In the genomic region with DNA sequence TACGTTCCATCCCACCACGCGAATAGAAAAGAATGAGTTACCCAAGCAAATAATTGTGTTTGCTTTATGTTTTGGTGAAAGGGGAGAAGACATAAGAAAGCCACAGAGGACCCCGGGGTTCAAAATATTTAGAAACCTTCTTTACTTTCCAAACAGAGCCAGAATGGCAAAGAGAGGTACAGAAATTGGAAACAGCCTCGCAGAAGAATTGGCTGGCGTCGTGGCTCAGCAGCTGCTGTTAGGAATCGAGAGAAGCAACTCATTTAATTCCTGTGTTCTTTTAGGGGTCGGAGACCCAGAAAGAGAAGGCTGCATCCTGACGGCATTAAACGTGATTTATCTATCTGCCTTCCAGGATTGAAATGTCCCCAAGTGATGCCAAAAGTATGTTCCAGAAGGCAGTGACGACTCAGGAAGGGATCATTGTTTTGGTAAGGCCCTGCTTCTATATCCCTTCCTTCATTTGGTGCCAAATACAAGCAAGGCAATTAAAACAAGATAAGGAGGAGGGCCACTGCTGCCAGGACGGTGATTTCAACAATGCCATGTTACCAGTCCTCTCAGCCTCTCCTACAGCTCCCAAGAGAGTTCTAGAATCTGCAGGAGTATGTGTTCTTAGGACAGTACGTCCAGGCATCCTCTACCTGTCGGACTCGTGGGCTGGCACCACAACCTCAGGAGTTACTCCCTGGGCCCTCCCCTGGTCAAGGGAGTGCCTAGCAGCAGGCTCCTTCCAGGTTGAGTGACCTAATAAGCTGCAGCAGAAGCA, we compare ENCODE assay signal across 17 mouse cellular contexts.
DNase-seq lines count a peak whose midpoint lies in the region; ATAC-seq and TF ChIP-seq lines count a peak whose summit lies in the region.
"Had no signal": no experiment of that assay in that cellular context is flagged by ENCODE, and none has a peak within 500 bp of the region (broad histone marks: within the 10 kb centered on the region; RNA-seq: fewer than 3 reads in every experiment).

No protein-coding gene starts in this region.

- H3K4me3 ChIP-seq in heart, postnatal 0 days (ENCODE audit: low read depth, low read length) = no peak overlapping the region
- H3K4me3 ChIP-seq in embryonic facial prominence, embryonic 13.5 days = no peak overlapping the region
- no peak overlapping the region for H3K4me3 ChIP-seq in lung, postnatal 0 days (ENCODE audit: low read depth, low read length)
- H3K4me3 ChIP-seq: gastrocnemius, adult 2 months; heart, adult 2 months; intestine, embryonic 15.5 days; liver, embryonic 13.5 days; midbrain, embryonic 13.5 days had no signal

- H3K36me3 ChIP-seq in heart, postnatal 0 days (replicated peaks; ENCODE audit: control insufficient read depth, insufficient read depth, low read length) = no peaks in the 10 kb centered on the region
- no peaks in the 10 kb centered on the region for H3K36me3 ChIP-seq in embryonic facial prominence, embryonic 13.5 days
- H3K36me3 ChIP-seq in lung, postnatal 0 days (ENCODE audit: insufficient read depth, low read length) = no peaks in the 10 kb centered on the region
- H3K36me3 ChIP-seq: intestine, embryonic 15.5 days; liver, embryonic 13.5 days; midbrain, embryonic 13.5 days had no signal

- no peak for TF ChIP-seq CTCF in heart, postnatal 0 days (IDR thresholded peaks at IDR 0.05; ENCODE audit: low read depth)
- TF ChIP-seq CTCF in brain, embryonic 14.5 days (IDR thresholded peaks at IDR 0.05; ENCODE audit: borderline replicate concordance, extremely low read depth, insufficient read depth, insufficient read length) = no peak
- 0 out of 2 replicates have a peak, but pooled peaks have one; percentile 10 for TF ChIP-seq CTCF in lung, postnatal 0 days (IDR thresholded peaks at IDR 0.05)

- no peaks in the 10 kb centered on the region for H3K27me3 ChIP-seq in heart, postnatal 0 days (ENCODE audit: control insufficient read depth, insufficient read depth, low read length)
- H3K27me3 ChIP-seq in embryonic facial prominence, embryonic 13.5 days = no peaks in the 10 kb centered on the region
- H3K27me3 ChIP-seq in lung, postnatal 0 days (replicated peaks; ENCODE audit: insufficient read depth, low read length) = no peaks in the 10 kb centered on the region
- H3K27me3 ChIP-seq: intestine, embryonic 15.5 days; liver, embryonic 13.5 days had no signal

- intact Hi-C loops in gastrocnemius, postnatal 36 days (cut with DNase I) = no loop called here

- peak; percentile 30; the same call in 1 of the 2 replicates for ATAC-seq in heart, postnatal 0 days (ENCODE audit: insufficient read depth, low read depth)
- ATAC-seq in embryonic facial prominence, embryonic 13.5 days (ENCODE audit: insufficient number of reproducible peaks, insufficient read depth, low FRiP score, low TSS enrichment, low read depth) = no peak
- ATAC-seq in lung, postnatal 0 days = peak; percentile 74
- ATAC-seq in erythroid progenitor cell, adult 5-6 weeks (replicated peaks; ENCODE audit: low FRiP score, poor library complexity, severe bottlenecking) = no peak
- ATAC-seq: intestine, embryonic 15.5 days; midbrain, embryonic 13.5 days had no signal

- no peak overlapping the region for H3K27ac ChIP-seq in heart, postnatal 0 days (ENCODE audit: low read depth)
- no peak overlapping the region for H3K27ac ChIP-seq in embryonic facial prominence, embryonic 13.5 days
- H3K27ac ChIP-seq in lung, postnatal 0 days (ENCODE audit: low read length) = peak overlapping the region; percentile 27; the same call in 1 of the 2 replicates
- H3K27ac ChIP-seq: gastrocnemius, adult 2 months; heart, adult 2 months; hindbrain, embryonic 14.5 days; intestine, embryonic 15.5 days; liver, embryonic 13.5 days; midbrain, embryonic 13.5 days had no signal

- H3K4me1 ChIP-seq in heart, postnatal 0 days (ENCODE audit: control insufficient read depth, insufficient read depth) = peaks cover 22% of the 10 kb centered on the region
- H3K4me1 ChIP-seq in embryonic facial prominence, embryonic 13.5 days = peaks cover 44% of the 10 kb centered on the region
- H3K4me1 ChIP-seq in lung, postnatal 0 days (ENCODE audit: insufficient read depth, low read depth, low read length) = peaks cover 16% of the 10 kb centered on the region; the same call in 1 of the 2 replicates
- H3K4me1 ChIP-seq: liver, embryonic 13.5 days; midbrain, embryonic 13.5 days had no signal

- TF ChIP-seq POLR2A in brain, embryonic 14.5 days (IDR thresholded peaks at IDR 0.05; ENCODE audit: borderline replicate concordance, extremely low read depth, insufficient read depth, insufficient read length, poor library complexity, severe bottlenecking) = no peak

- 56% methylated on average over 16 of the region's 16 CpGs for WGBS in heart, postnatal 0 days
- 29% methylated on average over 16 of the region's 16 CpGs for WGBS in embryonic facial prominence, embryonic 13.5 days
- WGBS in lung, postnatal 0 days = 42% methylated on average over 16 of the region's 16 CpGs

- H3K9ac ChIP-seq in heart, postnatal 0 days (replicated peaks; ENCODE audit: low read depth, low read length) = no peak overlapping the region
- H3K9ac ChIP-seq in embryonic facial prominence, embryonic 13.5 days = no peak overlapping the region
- no peak overlapping the region for H3K9ac ChIP-seq in lung, postnatal 0 days (replicated peaks; ENCODE audit: low read depth)
- H3K9ac ChIP-seq: hindbrain, embryonic 14.5 days; intestine, embryonic 15.5 days; liver, embryonic 13.5 days; midbrain, embryonic 13.5 days had no signal

- peak; percentile 51 for DNase-seq in heart, postnatal 0 days (ENCODE audit: low spot score)
- no peak for DNase-seq in heart, adult 8-10 months (ENCODE audit: low spot score)
- peak; percentile 62 for DNase-seq in brain, embryonic 14.5 days (ENCODE audit: low read depth)
- DNase-seq in lung, postnatal 0 days (ENCODE audit: low spot score) = peak; percentile 80
- no peak for DNase-seq in gastrocnemius, postnatal 36 days
- DNase-seq: cerebellum, postnatal 25 days; gastrocnemius, adult 2 months; heart, postnatal 10 days; left cerebral cortex, postnatal 4 days; liver, embryonic 13.5 days; right cerebral cortex, postnatal 25 days had no signal

- no peak overlapping the region for H3K4me2 ChIP-seq in heart, postnatal 0 days (ENCODE audit: low read depth, low read length)
- peak overlapping the region; percentile 22 for H3K4me2 ChIP-seq in embryonic facial prominence, embryonic 13.5 days
- no peak overlapping the region for H3K4me2 ChIP-seq in lung, postnatal 0 days (replicated peaks; ENCODE audit: low read depth, low read length)
- H3K4me2 ChIP-seq: hindbrain, embryonic 14.5 days; intestine, embryonic 15.5 days; liver, embryonic 13.5 days; midbrain, embryonic 13.5 days had no signal

- TF ChIP-seq EP300 in heart, postnatal 0 days (IDR thresholded peaks at IDR 0.05; ENCODE audit: low read depth) = no peak
- TF ChIP-seq EP300 in lung, postnatal 0 days (IDR thresholded peaks at IDR 0.05) = peak; percentile 98

- no peaks in the 10 kb centered on the region; the same call in 1 of the 2 replicates for H3K9me3 ChIP-seq in heart, postnatal 0 days (replicated peaks; ENCODE audit: control insufficient read depth, low read length)
- H3K9me3 ChIP-seq in embryonic facial prominence, embryonic 13.5 days = no peaks in the 10 kb centered on the region
- no peaks in the 10 kb centered on the region for H3K9me3 ChIP-seq in lung, postnatal 0 days (ENCODE audit: low read length)
- H3K9me3 ChIP-seq: intestine, embryonic 15.5 days; liver, embryonic 13.5 days; midbrain, embryonic 13.5 days had no signal

Comparison
In these comparisons a context has a peak if more than half of its experiments do, and no peak if none do; other contexts are left out.
1. DNase-seq: peak in heart, postnatal 0 days (single experiment), brain, embryonic 14.5 days (single experiment) and lung, postnatal 0 days (single experiment); none in heart, adult 8-10 months (single experiment) and gastrocnemius, postnatal 36 days (0 of 2).
2. ATAC-seq: peak in heart, postnatal 0 days (single experiment) and lung, postnatal 0 days (single experiment); none in embryonic facial prominence, embryonic 13.5 days (single experiment) and erythroid progenitor cell, adult 5-6 weeks (single experiment).